Mouse (Mus musculus): ENCODE measurements around the gene Ttc9b. TPM values are rescaled to one million over a fixed set of nuclear protein-coding genes. Genes with fewer than 3 reads are reported as not detected.
"Not testable (repeated sequence)": the region's sequence is repeated elsewhere in the genome, so short reads cannot be mapped to it uniquely, and the experiment has no call there.

The Ttc9b gene
- total RNA-seq, 4 experiments from 2014 or later: not detected

- not testable (repeated sequence) for DNase-seq (ENCODE audit: low spot score)
These were observed 18.6 kb upstream of the Ttc9b start for GRCm38 (mm10) chr7:27635094-27635493.

- no peak for DNase-seq (ENCODE audit: low spot score)
These were observed 9.2 kb upstream of the Ttc9b start for GRCm38 (mm10) chr7:27644471-27644870.

DNA sequence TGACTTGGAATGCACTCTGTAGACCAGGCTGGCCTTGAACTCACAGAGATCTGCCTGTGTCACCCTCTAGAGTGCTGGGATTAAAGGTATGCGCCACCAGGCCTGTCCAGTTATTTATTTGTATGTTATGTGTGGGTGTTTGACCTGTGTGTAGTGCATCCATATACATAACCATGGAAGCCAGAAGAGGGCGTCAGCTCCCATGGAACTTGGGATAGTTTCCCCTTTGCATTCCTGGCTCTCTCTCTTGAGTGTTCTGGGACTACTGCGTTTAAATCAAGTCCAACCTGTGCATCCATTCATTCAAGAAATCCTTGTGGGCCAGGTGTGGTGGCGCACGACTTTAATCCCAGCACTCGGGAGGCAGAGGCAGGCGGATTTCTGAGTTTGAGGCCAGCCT is 7.2 kb upstream of the Ttc9b start:
- DNase-seq (ENCODE audit: low spot score): no peak

DNA sequence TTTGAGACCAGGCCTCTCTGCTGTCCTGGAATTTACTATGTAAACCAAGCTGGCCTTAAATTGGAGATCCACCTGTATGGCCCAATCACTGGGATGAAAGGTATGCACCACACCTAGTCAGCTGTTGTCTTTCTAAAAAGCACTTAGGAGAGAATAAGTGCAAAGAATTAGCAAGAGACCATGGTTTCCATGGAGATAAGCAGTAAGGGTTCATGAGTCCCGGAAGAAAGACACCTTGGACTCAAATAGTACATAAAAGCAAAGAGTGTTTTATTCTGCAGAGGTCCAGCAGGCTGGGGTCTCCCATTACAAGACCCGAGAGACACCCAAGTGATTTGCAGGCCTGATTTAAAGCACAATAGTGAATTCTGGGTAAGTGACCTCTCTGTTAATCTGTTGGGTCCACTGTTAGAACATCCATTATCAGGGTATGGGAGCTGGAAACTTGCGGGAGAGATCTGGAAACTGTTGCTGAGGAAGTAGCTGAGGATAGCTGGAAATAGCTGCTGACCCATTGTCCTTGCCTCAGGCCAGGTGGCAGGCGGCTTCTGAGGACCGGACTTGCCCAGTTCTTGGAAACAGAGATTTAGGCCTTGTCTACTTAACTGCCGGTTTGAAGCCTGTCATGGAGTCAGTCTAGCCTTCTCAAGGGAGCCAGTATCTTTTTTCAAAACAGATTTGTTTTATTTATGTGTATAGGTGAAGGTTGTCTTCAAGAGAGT is 6.3 kb upstream of the Ttc9b start:
- no peak for DNase-seq (ENCODE audit: low spot score)

GRCm38 (mm10) chr7:27649723-27650122 is 4.0 kb upstream of the Ttc9b start:
- no peak for DNase-seq (ENCODE audit: low spot score)

- DNase-seq (ENCODE audit: low spot score): peak; percentile 38
These were observed 2.8 kb upstream of the Ttc9b start for GRCm38 (mm10) chr7:27650949-27651348.

GRCm38 (mm10) chr7:27654607-27655276 is 1.0 kb downstream of the Ttc9b start:
- DNase-seq (ENCODE audit: low spot score): no peak

GRCm38 (mm10) chr7:27655545-27655944 is 1.8 kb downstream of the Ttc9b start:
- DNase-seq (ENCODE audit: low spot score): no peak

- DNase-seq (ENCODE audit: low spot score): no peak
These were observed 2.9 kb downstream of the Ttc9b start for GRCm38 (mm10) chr7:27656600-27656999.

- DNase-seq (ENCODE audit: low spot score): no peak
These were observed 4.2 kb downstream of the Ttc9b start for GRCm38 (mm10) chr7:27657824-27658395.

DNA sequence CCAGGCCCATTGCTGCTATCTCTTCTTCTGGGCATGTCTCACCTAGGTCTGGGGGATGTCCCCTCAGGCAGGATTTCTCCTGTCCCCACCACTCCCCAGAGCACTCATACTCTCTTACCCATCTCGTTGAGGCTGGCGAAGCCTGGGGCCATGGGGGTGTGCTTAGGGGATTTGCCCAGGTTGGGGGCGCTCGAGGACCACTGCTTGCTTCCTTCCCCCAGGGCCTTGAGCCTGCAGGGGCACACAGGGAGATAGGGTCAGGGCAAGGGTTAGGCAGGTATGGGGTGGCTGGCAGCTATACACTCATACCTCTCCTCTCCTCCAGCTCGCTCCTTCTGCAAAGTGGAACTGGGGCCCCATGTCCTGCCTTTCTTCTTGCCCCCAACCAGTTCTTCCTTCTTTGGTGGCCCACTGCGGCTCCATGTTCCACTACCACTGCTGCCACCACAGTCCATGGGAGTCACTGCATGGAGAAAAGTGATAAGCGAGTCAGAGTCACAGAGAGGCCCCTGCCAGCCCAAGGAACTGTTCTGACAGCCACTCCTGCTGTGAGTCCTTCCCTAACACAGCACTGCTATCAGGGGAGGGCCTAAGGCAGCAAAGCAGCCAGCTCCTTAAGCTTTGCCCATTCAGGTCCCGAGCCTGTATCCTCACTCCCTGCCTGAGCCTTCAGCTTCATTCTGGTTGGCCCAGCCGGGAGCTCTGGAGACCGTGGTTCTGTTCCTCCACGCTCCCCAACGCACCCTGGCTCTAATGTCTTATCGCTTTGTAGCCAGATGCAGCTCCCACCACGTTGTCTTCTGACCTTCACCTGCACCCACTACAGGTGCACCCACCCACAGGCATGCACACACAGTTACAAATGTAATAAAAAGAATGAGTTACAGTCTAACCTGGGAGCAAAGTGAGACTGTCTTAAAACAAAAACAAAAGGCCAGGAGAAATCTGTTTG is 5.3 kb downstream of the Ttc9b start:
- no peak for DNase-seq (ENCODE audit: low spot score)

DNA sequence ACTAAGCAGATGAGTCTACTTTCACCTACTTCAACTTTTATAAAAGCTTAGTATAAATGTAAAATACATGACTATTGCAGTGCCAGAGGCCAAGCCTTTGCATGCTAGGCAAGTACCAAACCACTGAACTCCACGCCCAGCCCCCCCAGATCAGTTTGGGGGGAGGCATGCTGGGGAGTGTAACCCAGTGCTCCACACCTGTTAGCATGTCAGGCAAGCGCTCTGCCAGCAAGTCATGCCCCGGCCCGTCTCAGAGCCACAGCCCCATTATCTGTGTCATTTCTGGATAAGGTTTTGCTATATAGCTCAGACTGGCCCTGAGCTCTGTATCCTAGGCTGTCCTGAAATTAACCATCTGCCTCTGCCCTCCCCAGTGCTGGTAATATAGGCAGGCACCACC is 8.3 kb downstream of the Ttc9b start:
- no peak for DNase-seq (ENCODE audit: low spot score)

- no peak for DNase-seq (ENCODE audit: low spot score)
These were observed 19.4 kb downstream of the Ttc9b start for GRCm38 (mm10) chr7:27673064-27673574.

- DNase-seq (ENCODE audit: low spot score): no peak
These were observed 19.9 kb downstream of the Ttc9b start for GRCm38 (mm10) chr7:27673575-27674131.

DNA sequence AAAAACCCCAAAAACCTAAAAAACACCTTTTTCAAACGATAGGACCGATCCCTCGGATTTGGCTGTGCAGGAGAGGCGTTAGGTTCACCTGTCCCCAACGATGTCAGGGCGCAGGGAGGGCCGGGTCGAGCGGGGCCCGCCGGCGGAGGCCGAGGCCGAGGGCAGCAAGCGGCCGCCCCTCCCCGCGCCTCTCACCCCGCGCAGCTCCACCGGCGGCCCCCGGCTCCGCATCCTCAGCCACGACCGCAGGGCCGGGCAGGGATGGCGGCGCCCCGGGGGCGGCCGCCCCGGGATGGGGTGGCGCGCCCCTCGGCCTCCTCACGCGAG is 20.4 kb downstream of the Ttc9b start:
- no peak for DNase-seq (ENCODE audit: low spot score)

DNA sequence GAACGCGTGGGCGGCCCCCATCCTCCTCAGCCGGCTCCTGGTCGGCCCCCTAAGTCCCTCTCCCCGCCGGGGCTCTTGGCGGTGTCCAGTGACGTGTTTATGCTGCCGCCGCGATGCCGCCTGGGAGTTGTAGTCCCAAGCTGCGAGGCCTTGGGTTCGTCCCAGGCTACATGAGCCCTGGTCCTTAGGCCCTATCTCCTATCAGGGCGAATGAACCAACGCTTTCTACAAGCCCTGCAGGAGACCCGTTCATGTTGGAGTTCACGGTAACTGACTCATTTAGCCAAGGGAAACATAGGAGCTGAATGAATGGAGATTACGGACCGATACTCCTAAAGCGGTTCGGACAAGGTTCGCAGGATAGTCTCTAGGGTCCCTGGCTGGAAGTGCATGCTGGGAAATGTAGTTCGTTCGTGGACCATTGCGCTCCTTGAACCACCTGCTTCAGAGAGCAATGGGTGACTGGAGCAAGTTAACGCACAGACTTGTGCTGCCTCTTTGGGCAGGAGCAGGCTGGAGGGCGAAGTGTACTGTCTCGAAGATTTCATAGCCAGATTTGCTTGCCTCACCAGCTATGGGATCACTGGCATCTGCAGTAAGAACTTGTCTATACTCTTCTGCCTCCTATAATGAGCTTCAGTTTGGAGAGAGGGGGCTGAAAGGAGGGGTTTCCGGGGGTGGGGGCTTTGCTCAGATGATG is 21.0 kb downstream of the Ttc9b start, which contains the start of gene Map3k10:
Gene Map3k10 (minus strand): TSS at position 77 of the 700 bp plus-strand sequence.
- DNase-seq (ENCODE audit: low spot score): peak; percentile 93

- no peak for DNase-seq (ENCODE audit: low spot score)
These were observed 21.5 kb downstream of the Ttc9b start for GRCm38 (mm10) chr7:27675222-27675612.

DNA sequence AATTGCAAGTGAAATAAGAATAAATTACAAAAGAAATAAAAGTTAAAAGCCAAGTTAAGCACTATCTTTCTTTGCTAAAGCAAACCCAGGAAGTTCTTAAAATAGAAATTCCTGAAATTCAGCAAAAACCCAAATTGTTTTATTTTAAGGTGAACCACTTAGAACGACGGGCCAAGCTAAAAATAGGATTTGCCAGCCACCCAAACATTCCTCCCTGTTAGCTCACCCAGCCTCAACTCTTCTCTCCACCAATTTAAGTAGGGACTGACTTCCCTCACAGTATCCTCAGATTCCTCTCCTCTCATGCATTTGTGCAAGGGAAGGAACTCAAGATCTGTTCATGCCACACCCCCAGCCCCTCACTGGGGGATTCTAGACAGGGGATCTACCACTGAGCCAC is 29.5 kb downstream of the Ttc9b start:
- DNase-seq (ENCODE audit: low spot score): no peak

DNA sequence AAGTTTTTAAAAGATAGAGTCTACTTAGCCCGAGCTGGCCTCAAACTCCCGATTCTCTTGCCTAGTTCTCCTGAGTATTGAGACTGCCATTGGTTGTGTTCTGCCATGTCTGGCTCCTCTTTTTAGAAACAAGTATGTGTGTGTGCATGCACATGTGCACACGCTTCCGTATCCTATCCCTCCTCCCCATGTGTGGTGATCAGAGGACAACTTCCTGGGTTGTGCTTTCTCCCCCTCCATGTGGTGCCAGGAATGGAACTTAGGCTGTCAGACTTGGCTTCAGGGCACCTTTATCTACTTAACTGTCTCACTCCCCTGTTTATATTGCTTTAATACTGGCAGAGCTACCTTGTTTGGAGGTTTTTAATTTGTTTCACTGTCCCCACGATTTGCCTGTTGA is 31.5 kb downstream of the Ttc9b start:
- no peak for DNase-seq (ENCODE audit: low spot score)

GRCm38 (mm10) chr7:27685681-27686080 is 32.0 kb downstream of the Ttc9b start:
- DNase-seq (ENCODE audit: low spot score): no peak

DNA sequence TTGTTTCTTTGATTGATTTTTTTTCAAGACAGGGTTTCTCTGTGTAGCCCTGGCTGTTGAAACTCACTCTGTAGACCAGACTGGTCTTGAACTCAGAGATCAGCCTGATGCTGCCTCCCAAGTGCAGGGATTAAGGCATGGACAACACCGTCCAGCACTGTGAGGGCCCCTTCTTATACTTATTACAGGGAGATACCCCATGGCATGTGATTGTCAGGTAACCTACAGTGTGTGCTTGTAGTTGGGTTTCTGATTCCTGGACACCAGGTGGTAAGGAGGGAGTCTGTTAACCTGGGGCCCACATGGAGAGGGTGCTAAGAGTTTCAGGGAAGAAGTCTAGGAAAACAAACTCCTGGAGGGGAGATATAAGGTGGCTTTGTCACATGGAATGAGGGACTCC is 33.3 kb downstream of the Ttc9b start:
- DNase-seq (ENCODE audit: low spot score): no peak
